ENCODE assay signal across 10 mouse cellular contexts in the genomic region with DNA sequence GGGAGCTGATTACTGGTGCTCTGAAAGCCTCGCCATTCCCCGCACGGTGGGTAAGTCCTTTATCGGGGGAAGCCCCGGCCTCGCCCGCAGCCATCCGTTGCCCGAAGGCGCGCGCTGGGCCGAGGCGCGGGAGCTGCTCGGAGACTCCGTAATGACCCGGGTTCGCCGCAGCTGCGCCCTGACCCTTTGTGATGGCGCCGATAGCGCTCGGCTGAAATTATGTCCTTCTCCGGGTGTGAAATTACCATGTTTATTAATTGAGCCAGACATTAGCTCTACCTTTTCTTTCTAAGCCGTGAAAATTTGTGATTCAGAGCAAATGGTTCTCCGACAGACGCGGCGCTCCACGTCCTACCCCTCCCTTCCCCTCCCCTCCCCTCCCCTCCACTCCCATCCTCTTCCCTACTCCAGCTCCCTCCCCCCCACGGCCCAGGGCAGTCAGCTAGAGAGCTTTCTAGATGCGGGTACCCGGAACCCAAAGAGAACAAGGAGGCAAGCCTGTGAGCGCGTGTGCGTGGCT. TPM values are rescaled to one million over a fixed set of nuclear protein-coding genes. Genes with fewer than 3 reads are reported as not detected.
DNase-seq lines count a peak whose midpoint lies in the region; ATAC-seq and TF ChIP-seq lines count a peak whose summit lies in the region.
"Had no signal": no experiment of that assay in that cellular context is flagged by ENCODE, and none has a peak within 500 bp of the region (broad histone marks: within the 10 kb centered on the region; RNA-seq: fewer than 3 reads in every experiment).

No protein-coding gene starts in this region.

- no peaks in the 10 kb centered on the region for H3K4me1 ChIP-seq in heart, postnatal 0 days (ENCODE audit: control insufficient read depth, insufficient read depth)
- H3K4me1 ChIP-seq in embryonic facial prominence, embryonic 12.5 days, result peaks cover 30% of the 10 kb centered on the region; the same call in 1 of the 2 replicates
- no peaks in the 10 kb centered on the region for H3K4me1 ChIP-seq in intestine, embryonic 16.5 days (ENCODE audit: control insufficient read depth, insufficient read depth, low read length)
- H3K4me1 ChIP-seq in neural tube, embryonic 15.5 days, result peaks cover 30% of the 10 kb centered on the region
- no peaks in the 10 kb centered on the region for H3K4me1 ChIP-seq in cerebellum, adult 2 months (ENCODE audit: control insufficient read depth, insufficient read depth, low read length)

- no peak for TF ChIP-seq EP300 in heart, postnatal 0 days (IDR thresholded peaks at IDR 0.05; ENCODE audit: low read depth)

- H3K27ac ChIP-seq in heart, postnatal 0 days (ENCODE audit: low read depth), result no peak overlapping the region
- H3K27ac ChIP-seq in embryonic facial prominence, embryonic 12.5 days, result no peak overlapping the region
- H3K27ac ChIP-seq in intestine, embryonic 16.5 days (ENCODE audit: low read length), result no peak overlapping the region
- H3K27ac ChIP-seq in neural tube, embryonic 15.5 days (replicated peaks), result 0 out of 2 replicates have a peak overlapping the region, but pooled peaks have one; percentile 45
- H3K27ac ChIP-seq in cerebellum, adult 2 months (ENCODE audit: insufficient read depth, low read length), result no peak overlapping the region

- no peak for DNase-seq in heart, postnatal 0 days (ENCODE audit: low spot score)
- DNase-seq in heart, postnatal 10 days, result no peak
- DNase-seq in cerebellum, adult 2 months, result no peak
- no peak for DNase-seq in lung, postnatal 36 days

- peak overlapping the region; percentile 25; the same call in 1 of the 2 replicates for H3K4me2 ChIP-seq in heart, postnatal 0 days (ENCODE audit: low read depth, low read length)
- peak overlapping the region; percentile 51 for H3K4me2 ChIP-seq in embryonic facial prominence, embryonic 12.5 days (replicated peaks)
- H3K4me2 ChIP-seq in intestine, embryonic 16.5 days (ENCODE audit: low read depth, low read length), result 0 out of 2 replicates have a peak overlapping the region, but pooled peaks have one; percentile 10
- peak overlapping the region; percentile 59 for H3K4me2 ChIP-seq in neural tube, embryonic 15.5 days

- intact Hi-C loops in heart, postnatal 10 days (cut with DNase I), result no loop called here

- TF ChIP-seq CTCF in heart, postnatal 0 days (IDR thresholded peaks at IDR 0.05; ENCODE audit: low read depth), result no peak
- TF ChIP-seq CTCF in cerebellum, adult 2 months (IDR thresholded peaks at IDR 0.05; ENCODE audit: borderline replicate concordance, insufficient read depth, low read depth, low read length), result no peak

- H3K36me3 ChIP-seq in heart, postnatal 0 days (replicated peaks; ENCODE audit: control insufficient read depth, insufficient read depth, low read length), result no peaks in the 10 kb centered on the region
- H3K36me3 ChIP-seq in embryonic facial prominence, embryonic 12.5 days, result no peaks in the 10 kb centered on the region
- no peaks in the 10 kb centered on the region for H3K36me3 ChIP-seq in intestine, embryonic 16.5 days (ENCODE audit: control insufficient read depth, insufficient read depth, low read length)
- no peaks in the 10 kb centered on the region for H3K36me3 ChIP-seq in neural tube, embryonic 15.5 days

- H3K4me3 ChIP-seq in heart, postnatal 0 days (ENCODE audit: low read depth, low read length), result peak overlapping the region; percentile 11; the same call in 1 of the 2 replicates
- H3K4me3 ChIP-seq in embryonic facial prominence, embryonic 12.5 days, result peak overlapping the region; percentile 25
- H3K4me3 ChIP-seq in intestine, embryonic 16.5 days (ENCODE audit: low read length), result peak overlapping the region; percentile 17
- peak overlapping the region; percentile 37 for H3K4me3 ChIP-seq in neural tube, embryonic 15.5 days (replicated peaks)
- no peak overlapping the region for H3K4me3 ChIP-seq in cerebellum, adult 2 months (replicated peaks; ENCODE audit: insufficient read depth, low read depth, low read length)

- ATAC-seq in heart, postnatal 0 days (ENCODE audit: insufficient read depth, low read depth), result no peak
- no peak for ATAC-seq in embryonic facial prominence, embryonic 12.5 days (ENCODE audit: insufficient number of reproducible peaks, insufficient read depth, low FRiP score, low TSS enrichment)
- ATAC-seq in intestine, embryonic 16.5 days, result no peak
- ATAC-seq in neural tube, embryonic 15.5 days (ENCODE audit: low FRiP score), result peak; percentile 64
- ATAC-seq in megakaryocyte-erythroid progenitor cell, adult 5-6 weeks (replicated peaks; ENCODE audit: low FRiP score, low TSS enrichment, poor library complexity, severe bottlenecking), result no peak

- H3K27me3 ChIP-seq in heart, postnatal 0 days (ENCODE audit: control insufficient read depth, insufficient read depth, low read length), result peaks cover 97% of the 10 kb centered on the region
- peaks cover 89% of the 10 kb centered on the region for H3K27me3 ChIP-seq in embryonic facial prominence, embryonic 12.5 days
- H3K27me3 ChIP-seq in intestine, embryonic 16.5 days (replicated peaks; ENCODE audit: control insufficient read depth, insufficient read depth, low read length), result peaks cover 86% of the 10 kb centered on the region
- H3K27me3 ChIP-seq in neural tube, embryonic 15.5 days (replicated peaks), result peaks cover 74% of the 10 kb centered on the region
- H3K27me3 ChIP-seq in cerebellum, adult 2 months (ENCODE audit: control insufficient read depth, insufficient read depth, low read length), result peaks cover 9% of the 10 kb centered on the region; the same call in 1 of the 2 replicates

- no peaks in the 10 kb centered on the region for H3K9me3 ChIP-seq in heart, postnatal 0 days (replicated peaks; ENCODE audit: control insufficient read depth, low read length)
- H3K9me3 ChIP-seq in embryonic facial prominence, embryonic 12.5 days, result no peaks in the 10 kb centered on the region
- H3K9me3 ChIP-seq in intestine, embryonic 16.5 days (ENCODE audit: control insufficient read depth, low read length), result no peaks in the 10 kb centered on the region
- no peaks in the 10 kb centered on the region for H3K9me3 ChIP-seq in neural tube, embryonic 15.5 days (replicated peaks)

- no peak overlapping the region for H3K9ac ChIP-seq in heart, postnatal 0 days (replicated peaks; ENCODE audit: low read depth, low read length)
- peak overlapping the region; percentile 30; the same call in 1 of the 2 replicates for H3K9ac ChIP-seq in embryonic facial prominence, embryonic 12.5 days
- H3K9ac ChIP-seq in intestine, embryonic 16.5 days (ENCODE audit: low read depth, low read length), result no peak overlapping the region
- H3K9ac ChIP-seq in neural tube, embryonic 15.5 days (replicated peaks), result 0 out of 2 replicates have a peak overlapping the region, but pooled peaks have one; percentile 20

- TF ChIP-seq POLR2A in cerebellum, adult 2 months (IDR thresholded peaks at IDR 0.05; ENCODE audit: borderline replicate concordance, insufficient read depth, low read length), result no peak

- 2% methylated on average over 38 of the region's 38 CpGs for WGBS in heart, postnatal 0 days
- WGBS in embryonic facial prominence, embryonic 12.5 days, result under 1% methylated on average over 38 of the region's 38 CpGs
- under 1% methylated on average over 38 of the region's 38 CpGs for WGBS in intestine, embryonic 16.5 days
- under 1% methylated on average over 38 of the region's 38 CpGs for WGBS in neural tube, embryonic 15.5 days
- 1% methylated on average over 38 of the region's 38 CpGs for WGBS in cerebellum, adult 2 months

RNA-seq across cellular contexts. Expression of gene Tfap2a, which starts 34.1 kb away (rescaled TPM):
- 0.69 TPM in 1 of 2 replicates, not detected in the other for total RNA-seq in heart, postnatal 0 days (2014; rRNA removed; ENCODE audit: low replicate concordance)
- not detected in 2 replicates for polyA plus RNA-seq in heart, postnatal 0 days (2015; fragmentation: Nextera tagmentation; extraction: Ambion mirVana)
- total RNA-seq in heart, postnatal 10 days (2021), result under 1 TPM; 0.22 TPM
- polyA plus RNA-seq in embryonic facial prominence, embryonic 12.5 days (2016; fragmentation: Nextera tagmentation; extraction: Ambion mirVana), result 8.5 and 9.5 TPM in 2 replicates
- 0.16 and 0.24 TPM in 2 replicates for polyA plus RNA-seq in intestine, embryonic 16.5 days (2015; fragmentation: Nextera tagmentation; extraction: Ambion mirVana)
- polyA plus RNA-seq in neural tube, embryonic 15.5 days (2015; fragmentation: Nextera tagmentation; extraction: Ambion mirVana), result 5.5 and 6.5 TPM in 2 replicates
- total RNA-seq in megakaryocyte-erythroid progenitor cell, adult 5-6 weeks (2014; fragmentation: Nextera tagmentation), result not detected in 2 replicates
- not detected in 2 replicates for total RNA-seq in megakaryocyte-erythroid progenitor cell, adult 5-6 weeks (2017)
- polyA plus RNA-seq in cerebellum, adult 2 months (2012; rRNA removed), result 5.1 and 6.9 TPM in 2 replicates
- total RNA-seq: hematopoietic stem cell, adult 5-6 weeks had no signal
- polyA plus RNA-seq: liver, embryonic 16.5 days had no signal

Comparison
In these comparisons a context has a peak if more than half of its experiments do, and no peak if none do; other contexts are left out.
1. H3K9ac ChIP-seq: peak in embryonic facial prominence, embryonic 12.5 days (single experiment) and neural tube, embryonic 15.5 days (single experiment); none in heart, postnatal 0 days (single experiment) and intestine, embryonic 16.5 days (single experiment).
2. Peak in every context shown above with its lines, with median percentiles within 50 percentile points of each other: H3K4me2 ChIP-seq.